Mouse (Mus musculus): Measurements from ENCODE around the gene Cog2.

DNA sequence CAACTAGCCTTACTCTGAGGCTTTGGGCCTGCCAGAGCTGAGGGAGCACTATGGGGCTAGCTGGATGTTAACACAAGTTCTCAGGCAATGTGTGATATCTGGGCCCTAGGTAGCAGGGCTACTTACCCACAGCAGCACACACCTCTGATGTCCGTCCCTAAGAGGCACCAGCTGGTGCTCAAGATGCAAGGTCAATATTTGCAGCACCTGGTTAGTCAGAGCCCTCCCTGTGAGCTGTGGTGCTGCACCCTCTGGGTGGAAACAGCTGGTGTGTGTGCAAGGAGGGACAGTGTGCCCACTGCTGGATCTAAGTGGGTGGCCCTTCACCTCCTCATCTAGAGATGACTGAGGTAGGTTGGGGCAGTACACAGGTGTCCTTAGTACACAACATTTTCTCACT, 56.2 kb downstream of the Cog2 start:
- TF ChIP-seq POLR2A (IDR thresholded peaks at IDR 0.05; ENCODE audit: control insufficient read depth in 1 of 2, insufficient read depth in 1 of 2, low read depth in 1 of 2, low read length in 2 of 2, poor library complexity in 1 of 2): no peak
- TF ChIP-seq POLR2AphosphoS2 (IDR thresholded peaks at IDR 0.05; ENCODE audit: low read length): no peak
- no peak for TF ChIP-seq USF1 (IDR thresholded peaks at IDR 0.05; ENCODE audit: low read depth, low read length)
- TF ChIP-seq CTCF (IDR thresholded peaks at IDR 0.05 in 2 of 3, conservative IDR thresholded peaks at IDR 0.05 in 1 of 3; ENCODE audit: control insufficient read depth in 1 of 3, insufficient read depth in 1 of 3, low read depth in 2 of 3, low read length in 3 of 3, poor library complexity in 1 of 3, severe bottlenecking in 1 of 3): no peak
- no peak for TF ChIP-seq GATA1 (IDR thresholded peaks at IDR 0.05; ENCODE audit: low read depth, low read length)
- no peak for TF ChIP-seq NELFE (IDR thresholded peaks at IDR 0.05; ENCODE audit: low read depth, low read length)
